Mouse (Mus musculus) layer of hippocampus, adult 2 months (tissue): ENCODE results near the gene Coro1b. TPM values are rescaled to one million over a fixed set of nuclear protein-coding genes. Genes with fewer than 3 reads are reported as not detected.

Source experiments
- DNase-seq, 2 experiments: peaks; one replicate each; pipeline ENCODE4 v3.0.0; 2022; ENCODE audit warnings: low spot score in 2 of 2
- H3K27ac ChIP-seq: fragments of 200-600 bp; 2 replicates; pipeline ENCODE4 v1.8.1; 2022
- H3K4me3 ChIP-seq: fragments of 200-600 bp; 2 replicates; pipeline ENCODE4 v1.8.1; 2022; ENCODE audit warnings: mild to moderate bottlenecking
- CTCF ChIP-seq: fragments of 200-600 bp; conservative IDR thresholded peaks from 2 replicates; pipeline ENCODE4 v1.8.1; 2022; ENCODE audit warnings: antibody characterized with exemption, mild to moderate bottlenecking, moderate library complexity
- long read RNA-seq, 2 experiments: library from polyadenylated mRNA; stranded (forward); transcript quantifications; one replicate each; pipeline ENCODE4 v2.0.0; 2021; ENCODE audit warnings: borderline mapping rate in 2 of 2
- total RNA-seq, 2 experiments: library from RNA; stranded (reverse); gene quantifications; 2 replicates each; pipeline ENCODE4 v1.2.3; 2021

Gene Coro1b
- total RNA-seq: 10 to 100 TPM; 84.8 to 92.9 TPM
- long read RNA-seq, experiment 1, transcript Coro1b-201 (11 exons, 1,888 nt): major isoform, 10 of 52 reads
- long read RNA-seq, experiment 1, partial matches to known transcripts: 11 of 52 reads
- long read RNA-seq, experiment 1, other reads (novel, unspliced or antisense): 28 of 52 reads
- long read RNA-seq, experiment 2, transcript Coro1b-201 (11 exons, 1,888 nt): major isoform, 14 of 70 reads
- long read RNA-seq, experiment 2, partial matches to known transcripts: 16 of 70 reads
- long read RNA-seq, experiment 2, other reads (novel, unspliced or antisense): 39 of 70 reads

- peak within 1 kb of the TSS; percentile 94 for H3K27ac ChIP-seq
- peak; percentile 92 to 97 for DNase-seq
- TF ChIP-seq CTCF: no peak
- peak within 1 kb of the TSS; percentile 90 for H3K4me3 ChIP-seq
These were observed at the start of gene Coro1b for GRCm38 (mm10) chr19:4148491-4148806. Coro1b (plus strand) TSS chr19:4148619.

- peak; percentile 85 to 90 for DNase-seq
- peak; percentile 96 for TF ChIP-seq CTCF
- no peak overlapping the region for H3K4me3 ChIP-seq
- H3K27ac ChIP-seq: peak overlapping the region; percentile 82
These were observed 49.4 kb upstream of the Coro1b start for GRCm38 (mm10) chr19:4099056-4099455.

- peak within 1 kb of the TSS; percentile 61 for H3K4me3 ChIP-seq
- TF ChIP-seq CTCF: no peak
- H3K27ac ChIP-seq: peak within 1 kb of the TSS; percentile 82
- peak in 1 of 2 experiments; percentile 58 for DNase-seq
These were observed 48.3 kb upstream of the Coro1b start, which contains the start of gene Pitpnm1 for GRCm38 (mm10) chr19:4099837-4100717. Pitpnm1 (plus strand) TSS chr19:4099998.

GRCm38 (mm10) chr19:4100718-4101261 is 47.6 kb upstream of the Coro1b start:
- Histone ChIP-seq H3K4me3 (peak overlapping the region; percentile 61), H3K27ac (peak overlapping the region; percentile 82)
- no peak for TF ChIP-seq CTCF
- peak in 1 of 2 experiments; percentile 62 for DNase-seq

GRCm38 (mm10) chr19:4101466-4101865 is 47.0 kb upstream of the Coro1b start:
- peak; percentile 42 for TF ChIP-seq CTCF
- DNase-seq: no peak
- Histone ChIP-seq H3K27ac (peak overlapping the region; percentile 82), H3K4me3 (peak overlapping the region; percentile 61)

- DNase-seq: no peak
- no peak for TF ChIP-seq CTCF
- Histone ChIP-seq H3K27ac (no peak overlapping the region), H3K4me3 (no peak overlapping the region)
These were observed 46.4 kb upstream of the Coro1b start for GRCm38 (mm10) chr19:4102049-4102448.

GRCm38 (mm10) chr19:4102626-4103025 is 45.8 kb upstream of the Coro1b start:
- no peak for TF ChIP-seq CTCF
- DNase-seq: no peak
- no peak overlapping the region for H3K4me3 ChIP-seq
- H3K27ac ChIP-seq: no peak overlapping the region

DNA sequence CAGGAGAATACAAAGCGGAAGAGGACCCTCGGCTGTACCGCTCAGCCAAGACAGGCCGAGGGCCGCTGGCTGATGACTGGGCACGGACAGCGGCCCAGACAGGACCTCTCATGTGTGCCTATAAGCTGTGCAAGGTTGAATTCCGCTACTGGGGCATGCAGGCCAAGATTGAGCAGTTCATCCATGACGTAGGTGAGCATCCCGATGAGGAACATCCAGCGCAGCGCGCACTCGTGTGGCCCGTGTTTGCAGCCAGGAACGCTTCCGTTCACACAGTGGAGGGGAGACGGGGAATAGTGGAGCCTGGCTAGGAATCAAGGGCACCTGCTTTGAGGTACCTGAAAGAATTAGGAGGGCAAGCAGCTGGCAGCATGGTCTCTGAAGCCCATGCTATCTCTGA is 45.1 kb upstream of the Coro1b start:
- TF ChIP-seq CTCF: no peak
- no peak for DNase-seq
- Histone ChIP-seq H3K27ac (no peak overlapping the region), H3K4me3 (no peak overlapping the region)

DNA sequence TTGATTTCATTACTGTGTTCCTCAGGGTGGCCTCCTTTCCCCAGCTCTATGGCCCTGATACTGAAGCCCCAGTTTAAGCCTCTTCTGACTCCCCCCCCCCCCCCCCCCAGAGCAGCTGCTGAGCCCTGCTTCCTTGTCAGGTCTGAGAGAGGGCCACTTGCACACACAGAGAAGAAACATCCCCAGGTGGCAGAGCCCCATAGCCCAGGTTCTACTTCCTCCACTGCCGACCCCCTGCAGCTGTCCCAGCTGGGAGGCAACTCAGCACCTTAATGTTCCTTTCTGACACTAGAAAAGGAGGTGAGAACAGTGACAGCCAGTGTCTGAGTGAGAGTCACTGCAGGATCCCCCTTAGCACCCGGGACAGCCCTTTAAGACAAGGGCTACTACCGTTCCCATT is 44.6 kb upstream of the Coro1b start:
- no peak for TF ChIP-seq CTCF
- no peak for DNase-seq
- Histone ChIP-seq H3K27ac (no peak overlapping the region), H3K4me3 (no peak overlapping the region)

DNA sequence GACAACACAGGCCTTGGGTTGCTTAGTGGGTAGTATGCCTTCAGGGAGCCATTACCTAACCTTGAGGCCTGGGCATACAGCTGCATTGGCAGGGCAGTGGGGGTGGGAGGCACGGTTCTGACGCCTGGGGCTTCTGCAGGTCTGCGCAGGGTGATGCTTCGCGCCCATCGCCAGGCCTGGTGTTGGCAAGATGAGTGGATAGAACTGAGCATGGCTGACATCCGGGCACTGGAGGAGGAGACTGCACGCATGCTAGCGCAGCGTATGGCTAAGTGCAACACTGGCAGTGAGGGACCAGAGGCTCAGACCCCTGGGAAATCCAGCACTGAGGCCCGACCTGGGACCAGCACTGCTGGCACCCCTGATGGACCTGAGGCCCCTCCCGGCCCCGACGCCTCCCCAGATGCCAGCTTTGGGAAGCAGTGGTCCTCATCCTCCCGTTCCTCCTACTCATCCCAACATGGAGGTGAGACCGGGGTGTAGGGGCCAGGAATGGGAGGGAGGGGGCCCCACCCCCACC is 43.7 kb upstream of the Coro1b start:
- H3K27ac ChIP-seq: no peak overlapping the region
- H3K4me3 ChIP-seq: no peak overlapping the region

GRCm38 (mm10) chr19:4106654-4107053 is 41.8 kb upstream of the Coro1b start:
- DNase-seq: no peak
- Histone ChIP-seq H3K4me3 (no peak overlapping the region), H3K27ac (no peak overlapping the region)
- no peak for TF ChIP-seq CTCF

More for the DNA sequence above, 43.7 kb upstream of the Coro1b start:
- no peak for DNase-seq
- no peak for TF ChIP-seq CTCF

DNA sequence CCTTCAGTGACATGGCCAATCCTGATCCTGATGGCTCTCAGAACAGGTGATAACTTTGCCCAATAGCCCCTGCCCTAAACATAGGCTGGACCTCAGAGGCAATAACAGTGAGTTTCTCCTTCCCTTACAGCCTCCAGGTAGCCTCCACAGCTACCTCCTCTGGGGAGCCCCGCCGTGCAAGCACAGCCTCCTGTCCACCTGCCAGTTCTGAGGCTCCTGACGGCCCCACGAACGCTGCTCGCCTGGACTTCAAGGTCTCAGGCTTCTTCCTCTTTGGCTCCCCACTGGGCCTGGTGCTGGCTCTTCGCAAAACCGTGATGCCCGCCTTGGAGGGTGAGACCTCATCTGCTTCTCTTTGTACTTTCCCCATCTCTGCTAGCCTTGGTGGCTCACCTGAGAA is 39.9 kb upstream of the Coro1b start:
- no peak overlapping the region for H3K4me3 ChIP-seq
- TF ChIP-seq CTCF: no peak
- no peak overlapping the region for H3K27ac ChIP-seq
- no peak for DNase-seq
